Mouse (Mus musculus) testis, adult 2 months (tissue): ENCODE measurements at regions not wholly inside any gene's neighbourhood (a gene's known extent, or its start where the extent isn't known, plus 50 kb on each side); places are given as distances from the start of the nearest gene placed in this dataset.

Source experiments
- CTCF ChIP-seq: fragments of 200-500 bp; IDR thresholded peaks from 2 replicates; pipeline ENCODE4 v1.5.1; 2012; ENCODE audit warnings: low read depth, mild to moderate bottlenecking, inconsistent platforms, low read length, moderate library complexity; ENCODE audit not compliant: control insufficient read depth, insufficient read depth, insufficient replicate concordance
- POLR2A ChIP-seq: fragments of 200-500 bp; IDR thresholded peaks from 2 replicates; pipeline ENCODE4 v1.6.1; 2012; ENCODE audit warnings: low read depth, mild to moderate bottlenecking, inconsistent platforms, low read length, moderate library complexity; ENCODE audit not compliant: control insufficient read depth

- TF ChIP-seq POLR2A (no peak), CTCF (no peak)
Measured at GRCm38 (mm10) chr17:16926200-16926599, 137.7 kb upstream of the Zfp960 start.
